Mouse (Mus musculus) ES-Bruce4 (cell line): Measurements from ENCODE around the gene Abca6.

Source experiments
- CTCF ChIP-seq: IDR thresholded peaks from one replicate; pipeline ENCODE4 v1.8.1; 2011; ENCODE audit warnings: low read depth, low read length
- EP300 ChIP-seq: IDR thresholded peaks from 2 replicates; pipeline ENCODE4 v1.6.1; 2011; ENCODE audit warnings: low read depth, low read length; ENCODE audit not compliant: insufficient read depth
- POLR2A ChIP-seq: IDR thresholded peaks from one replicate; pipeline ENCODE4 v1.8.1; 2011; ENCODE audit warnings: low read length; ENCODE audit not compliant: insufficient read depth

- TF ChIP-seq POLR2A (no peak), CTCF (no peak), EP300 (no peak)
Measured at GRCm38 (mm10) chr11:110257061-110257460, 5.5 kb upstream of the Abca6 start.
